Mouse (Mus musculus) limb, embryonic 14.5 days (tissue): ENCODE measurements around the gene Gpr132. TPM values are rescaled to one million over a fixed set of nuclear protein-coding genes. Genes with fewer than 3 reads are reported as not detected.

Source experiments
- ATAC-seq: fragments of 200-750 bp; cut with Nextera tagmentation; 2 replicates; pipeline ENCODE4 v1.8.0; 2017; ENCODE audit warnings: low read depth, moderate number of reproducible peaks, moderate TSS enrichment; ENCODE audit not compliant: low FRiP score
- DNase-seq: peaks from one replicate; pipeline ENCODE4 v3.0.0-alpha.2; 2015; ENCODE audit warnings: low spot score
- H3K27ac ChIP-seq: fragments of 300-500 bp; sonication (generic); replicated peaks from 2 replicates; pipeline ENCODE4 v1.5.1; 2014; ENCODE audit warnings: low read depth, mild to moderate bottlenecking, low read length, moderate library complexity, mixed read lengths
- H3K27me3 ChIP-seq: fragments of 300-500 bp; sonication (generic); 2 replicates; pipeline ENCODE4 v1.6.1; 2014; ENCODE audit warnings: low read length, mixed read lengths; ENCODE audit not compliant: control insufficient read depth, insufficient read depth
- H3K36me3 ChIP-seq: fragments of 300-500 bp; sonication (generic); 2 replicates; pipeline ENCODE4 v1.6.1; 2014; ENCODE audit warnings: mild to moderate bottlenecking, low read length, moderate library complexity, mixed read lengths; ENCODE audit not compliant: control insufficient read depth, insufficient read depth
- H3K4me1 ChIP-seq: fragments of 300-500 bp; sonication (generic); 2 replicates; pipeline ENCODE4 v1.6.1; 2014; ENCODE audit warnings: antibody characterized with exemption, low read length, mixed read lengths; ENCODE audit not compliant: control insufficient read depth, insufficient read depth
- H3K4me2 ChIP-seq: fragments of 300-500 bp; sonication (generic); replicated peaks from 2 replicates; pipeline ENCODE4 v1.6.1; 2014; ENCODE audit warnings: low read depth, mild to moderate bottlenecking, low read length, moderate library complexity; ENCODE audit not compliant: severe bottlenecking
- H3K4me3 ChIP-seq: fragments of 300-500 bp; sonication (generic); replicated peaks from 2 replicates; pipeline ENCODE4 v1.5.1; 2014; ENCODE audit warnings: low read length
- H3K9ac ChIP-seq: fragments of 300-500 bp; sonication (generic); 2 replicates; pipeline ENCODE4 v1.6.1; 2014; ENCODE audit warnings: mild to moderate bottlenecking, low read depth, low read length, moderate library complexity; ENCODE audit not compliant: severe bottlenecking
- H3K9me3 ChIP-seq: fragments of 300-500 bp; sonication (generic); 2 replicates; pipeline ENCODE4 v1.6.1; 2016; ENCODE audit warnings: low read length; ENCODE audit not compliant: control insufficient read depth
- POLR2A ChIP-seq: fragments of 200-500 bp; IDR thresholded peaks from 2 replicates; pipeline ENCODE4 v1.8.0; 2012; ENCODE audit warnings: inconsistent platforms, mild to moderate bottlenecking, moderate library complexity, borderline replicate concordance; ENCODE audit not compliant: insufficient read depth, insufficient read length; ENCODE audit errors: extremely low read depth
- WGBS: fragments of 180-500 bp; shearing (Covaris S2); extraction: QIAGEN DNeasy Blood & Tissue Kit; methylation state at CpG from one replicate; pipeline ENCODE4 v1.1.7; 2014; 5-methylcytosine and 5-hydroxymethylcytosine counted together
- polyA plus RNA-seq, 2 experiments: library from polyadenylated mRNA; depleted of rRNA in 1 of 2; stranded (reverse) in 1 of 2; unstranded in 1 of 2; fragments of >200 nt; fragmentation: Nextera tagmentation in 1 of 2; extraction: Ambion mirVana in 1 of 2; gene quantifications; 2 replicates each; pipeline versions ENCODE4 v1.2.1 to v1.2.3; 2012 to 2014

Gene Gpr132
- polyA plus RNA-seq (2012; rRNA removed) (0.50 and 0.63 TPM in 2 replicates), polyA plus RNA-seq (2014; fragmentation: Nextera tagmentation; extraction: Ambion mirVana) (0.29 and 0.36 TPM in 2 replicates)

GRCm38 (mm10) chr12:112868178-112869087 lies at the start of gene Gpr132:
TSS of gene Gpr132 (minus strand) at chr12:112868228.
- Histone ChIP-seq H3K9me3 (no peaks in the 10 kb centered on the region), H3K27ac (no peak within 1 kb of the TSS), H3K36me3 (no peaks in the 10 kb centered on the region), H3K4me3 (no peak within 1 kb of the TSS), H3K4me1 (peaks cover 4% of the 10 kb centered on the region; the same call in 1 of the 2 replicates), H3K27me3 (no peaks in the 10 kb centered on the region; the same call in 1 of the 2 replicates), H3K9ac (no peak within 1 kb of the TSS), H3K4me2 (no peak within 1 kb of the TSS)
- no peak for ATAC-seq
- TF ChIP-seq POLR2A, result no peak
- WGBS, result 54% methylated on average over 13 of the region's 13 CpGs
- no peak for DNase-seq

- H3K9me3 ChIP-seq, result no peaks in the 10 kb centered on the region
- TF ChIP-seq POLR2A, result no peak
- ATAC-seq (no peak), DNase-seq (no peak)
- no peak overlapping the region for H3K4me2 ChIP-seq
- H3K4me3 ChIP-seq, result no peak overlapping the region
- H3K4me1 ChIP-seq, result no peaks in the 10 kb centered on the region
- no peaks in the 10 kb centered on the region for H3K27me3 ChIP-seq
- no peak overlapping the region for H3K9ac ChIP-seq
- no peak overlapping the region for H3K27ac ChIP-seq
- WGBS, result 67% methylated on average over 11 of the region's 11 CpGs
- H3K36me3 ChIP-seq, result no peaks in the 10 kb centered on the region
Measured at GRCm38 (mm10) chr12:112917486-112917885, 49.5 kb upstream of the Gpr132 start.

DNA sequence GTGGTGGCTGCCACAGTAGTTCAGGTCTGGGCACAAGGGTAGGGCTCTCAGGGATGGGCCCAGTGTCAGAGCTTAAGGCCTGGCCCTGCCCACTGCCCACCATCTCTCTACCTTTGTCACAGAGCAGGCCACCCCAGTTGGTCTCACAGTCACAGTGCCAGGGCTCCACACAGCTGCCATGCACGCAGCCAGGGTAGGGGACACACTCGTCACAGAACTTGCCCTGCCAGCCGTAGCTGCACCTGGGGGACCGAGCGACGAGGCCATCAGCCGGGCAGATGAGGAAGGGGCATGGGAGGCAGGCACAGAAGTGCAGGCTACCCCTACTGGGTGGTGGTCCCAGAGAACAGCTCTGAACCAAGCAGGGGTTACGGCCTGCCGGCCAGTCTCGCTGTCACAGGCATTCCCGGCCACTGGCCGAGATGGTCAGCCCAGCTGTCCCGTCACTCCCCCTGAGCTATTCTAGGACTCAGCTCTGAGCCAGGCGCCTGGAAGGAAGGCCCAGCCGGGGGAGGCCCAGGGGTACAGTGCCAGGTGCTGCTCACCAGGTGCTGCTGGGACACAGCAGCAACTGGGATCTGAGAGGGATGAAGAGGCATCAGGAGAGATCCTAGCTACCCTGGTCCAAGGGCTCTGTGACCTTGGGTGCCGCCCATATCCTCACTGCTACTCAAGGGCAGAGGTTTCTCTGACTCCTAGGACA lies 48.8 kb upstream of the Gpr132 start:
- H3K27me3 ChIP-seq, result no peaks in the 10 kb centered on the region
- H3K4me2 ChIP-seq, result no peak overlapping the region
- no peaks in the 10 kb centered on the region for H3K36me3 ChIP-seq
- DNase-seq (no peak), ATAC-seq (peak; percentile 63)
- H3K4me1 ChIP-seq, result no peaks in the 10 kb centered on the region
- no peak overlapping the region for H3K4me3 ChIP-seq
- WGBS, result 80% methylated on average over 10 of the region's 16 CpGs
- no peaks in the 10 kb centered on the region for H3K9me3 ChIP-seq
- H3K9ac ChIP-seq, result no peak overlapping the region
- no peak overlapping the region for H3K27ac ChIP-seq
- no peak for TF ChIP-seq POLR2A

DNA sequence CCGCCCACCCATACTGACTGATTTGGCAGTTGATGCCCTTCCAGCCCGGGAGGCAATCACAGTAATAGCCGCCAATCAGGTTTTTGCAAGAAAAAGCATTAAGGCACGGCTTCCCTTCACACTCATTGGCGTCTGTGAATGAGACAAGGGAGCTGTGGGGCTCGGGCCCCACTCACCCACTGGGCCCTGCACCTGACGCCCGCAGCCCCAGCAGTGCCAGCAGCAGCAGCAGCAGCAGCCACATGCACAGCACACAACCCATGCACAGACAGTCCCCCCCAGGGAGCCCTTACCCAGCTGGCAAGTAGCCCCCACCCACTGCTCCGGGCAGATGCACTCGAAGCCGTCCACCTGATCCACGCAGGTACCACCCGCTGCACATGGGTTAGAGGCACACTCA lies 47.6 kb upstream of the Gpr132 start:
- WGBS, result 78% methylated on average over 13 of the region's 13 CpGs
- DNase-seq, result no peak
- H3K27ac ChIP-seq, result no peak overlapping the region

GRCm38 (mm10) chr12:112914527-112914926 lies 46.5 kb upstream of the Gpr132 start:
- H3K4me3 ChIP-seq, result no peak overlapping the region
- no peaks in the 10 kb centered on the region for H3K36me3 ChIP-seq
- H3K4me1 ChIP-seq, result no peaks in the 10 kb centered on the region
- no peaks in the 10 kb centered on the region for H3K27me3 ChIP-seq
- 69% methylated on average over 11 of the region's 11 CpGs for WGBS
- DNase-seq (no peak), ATAC-seq (no peak)
- no peak overlapping the region for H3K4me2 ChIP-seq
- no peak overlapping the region for H3K9ac ChIP-seq
- no peak overlapping the region for H3K27ac ChIP-seq
- H3K9me3 ChIP-seq, result no peaks in the 10 kb centered on the region
- TF ChIP-seq POLR2A, result no peak

More for the DNA sequence above, 47.6 kb upstream of the Gpr132 start:
- ATAC-seq, result no peak
- no peaks in the 10 kb centered on the region for H3K36me3 ChIP-seq
- no peak for TF ChIP-seq POLR2A
- no peak overlapping the region for H3K4me2 ChIP-seq
- H3K4me1 ChIP-seq, result no peaks in the 10 kb centered on the region
- H3K27me3 ChIP-seq, result no peaks in the 10 kb centered on the region
- no peak overlapping the region for H3K9ac ChIP-seq
- no peaks in the 10 kb centered on the region for H3K9me3 ChIP-seq
- H3K4me3 ChIP-seq, result no peak overlapping the region
